Mouse (Mus musculus): ENCODE results near the gene Tdrd5.
"Not testable (repeated sequence)": the region's sequence is repeated elsewhere in the genome, so short reads cannot be mapped to it uniquely, and the experiment has no call there.

Gene Tdrd5

DNA sequence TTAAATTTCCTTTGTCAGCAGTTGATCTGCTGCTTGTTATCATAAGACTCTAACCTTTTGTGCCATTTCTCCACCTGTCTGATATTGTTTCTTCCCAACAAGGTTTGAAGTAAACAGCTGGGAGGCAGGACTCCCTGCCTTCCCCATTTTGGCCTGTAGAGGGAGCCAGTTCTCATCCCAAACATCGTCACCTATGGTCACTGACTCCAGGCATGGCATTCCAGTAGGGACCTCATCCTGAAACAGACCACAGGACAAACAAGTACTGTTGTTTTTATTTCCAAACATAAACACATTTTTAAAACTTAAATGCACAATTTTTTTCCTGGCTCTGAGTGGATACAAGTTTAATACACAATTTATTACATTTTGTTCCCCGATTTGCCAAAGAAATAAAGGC, 40.1 kb downstream of the Tdrd5 start:
- no peak for DNase-seq (ENCODE audit: low read depth in 1 of 2, low spot score in 2 of 2)

DNA sequence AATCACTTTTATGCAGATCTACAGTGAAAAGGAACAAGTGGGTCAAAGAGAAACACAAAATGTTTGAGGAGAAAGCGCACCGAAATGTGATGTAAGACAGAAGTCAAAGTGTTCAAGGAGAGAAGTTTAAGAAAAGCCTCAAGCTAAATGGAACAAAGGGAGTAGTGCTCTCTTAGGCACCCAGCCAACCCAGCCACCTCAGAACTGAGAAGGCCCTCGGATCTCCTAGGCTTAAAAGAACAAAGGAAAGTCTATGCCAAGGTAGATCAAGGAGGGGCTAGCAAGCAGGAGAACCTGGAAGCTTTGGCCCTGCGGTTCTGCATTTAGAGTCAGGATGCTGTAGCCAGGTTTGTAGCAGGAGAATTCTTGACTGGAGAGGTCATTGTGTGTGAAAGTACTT, 48.6 kb downstream of the Tdrd5 start:
- DNase-seq (ENCODE audit: low read depth in 1 of 2, low spot score in 2 of 2), result no peak

DNA sequence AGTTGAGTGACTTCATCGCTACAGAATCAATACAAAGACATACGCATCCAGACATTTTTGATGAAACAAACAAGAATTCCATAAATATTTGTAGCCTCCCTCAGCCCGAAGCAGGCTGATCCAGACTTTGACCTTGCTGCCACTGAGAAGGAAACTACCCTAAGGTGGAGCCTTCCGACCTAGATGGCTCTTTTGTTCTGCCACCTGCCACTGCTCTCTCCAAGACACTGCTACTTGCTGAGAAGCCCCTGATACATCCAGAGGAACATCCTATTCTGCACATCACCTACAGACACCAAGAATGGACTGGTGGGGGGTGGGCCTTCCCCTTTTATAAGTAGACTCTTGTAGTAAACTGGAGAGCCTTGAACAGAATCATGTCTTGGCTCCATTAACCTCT, 52.4 kb downstream of the Tdrd5 start:
- not testable (repeated sequence) for DNase-seq (ENCODE audit: low read depth in 1 of 2, low spot score in 2 of 2)

DNA sequence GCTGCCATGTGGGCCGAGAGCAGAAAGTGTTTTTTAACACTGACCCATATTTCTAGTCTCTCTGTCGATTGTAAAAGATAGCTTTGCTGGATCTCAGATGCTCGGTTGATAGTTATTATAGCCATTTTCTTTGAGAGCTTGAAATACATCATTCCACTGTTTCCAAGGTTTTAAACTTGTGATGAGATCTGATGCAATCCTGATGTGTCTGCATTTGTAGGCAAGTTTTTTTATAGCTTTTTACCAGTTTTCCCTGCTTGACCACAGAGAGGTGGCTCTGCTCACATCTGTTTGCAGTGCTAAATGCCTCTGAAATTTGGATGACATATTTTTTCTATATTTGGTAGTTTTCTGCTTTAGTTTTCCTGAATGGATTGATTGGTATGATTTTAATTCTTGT, 55.6 kb downstream of the Tdrd5 start:
- DNase-seq (ENCODE audit: low read depth in 1 of 2, low spot score in 2 of 2), result no peak

DNA sequence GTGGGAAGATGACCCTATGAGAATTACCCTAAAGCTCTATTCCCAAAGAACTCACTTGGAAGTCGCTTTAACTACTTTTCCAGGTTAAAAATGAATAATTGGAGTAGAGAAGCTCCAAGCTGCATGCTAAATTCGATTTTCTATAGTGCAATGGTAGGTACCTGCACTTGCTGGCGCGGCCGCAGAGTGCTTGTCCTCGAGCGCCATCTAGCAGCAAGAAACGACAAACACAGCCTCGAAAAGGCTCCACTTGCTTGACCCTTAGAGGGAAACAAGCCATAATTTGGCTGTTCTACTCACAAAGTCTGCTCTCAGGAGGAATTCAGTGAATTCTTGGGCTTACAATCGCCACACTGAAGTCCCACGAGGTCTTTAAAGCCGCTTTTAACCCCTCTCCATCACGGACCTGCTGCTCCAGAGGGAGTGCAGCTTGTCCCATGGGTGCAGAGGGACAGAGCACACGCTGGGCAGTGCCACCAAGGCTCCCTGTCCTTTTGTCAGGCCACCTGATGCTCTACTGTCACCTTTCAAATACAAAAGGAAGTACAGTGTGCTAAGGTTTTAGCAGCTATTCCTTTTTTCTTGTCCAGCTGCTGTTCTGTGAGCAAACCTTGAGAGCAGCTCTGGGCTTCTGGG, 61.6 kb downstream of the Tdrd5 start:
- no peak for DNase-seq (ENCODE audit: low read depth in 1 of 2, low spot score in 2 of 2)

DNA sequence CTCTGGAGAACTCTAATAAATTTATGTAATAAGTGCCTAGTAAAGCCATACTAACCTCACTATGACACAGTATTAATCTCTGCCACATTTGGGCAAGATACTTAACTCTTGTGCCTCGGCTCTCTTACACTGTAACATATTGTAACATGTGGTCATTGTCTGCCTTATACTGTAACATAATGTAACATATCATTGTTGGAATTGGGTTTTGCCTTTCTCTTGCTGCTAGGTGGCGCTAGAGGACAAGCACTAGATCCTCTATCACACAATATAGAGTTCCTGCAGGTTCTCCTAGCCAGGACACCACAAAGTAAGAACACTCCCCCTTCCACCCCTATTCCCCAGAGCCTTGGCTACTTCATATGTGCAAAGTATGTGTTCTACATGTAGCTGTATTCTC, 62.4 kb downstream of the Tdrd5 start:
- no peak for DNase-seq (ENCODE audit: low read depth in 1 of 2, low spot score in 2 of 2)

DNA sequence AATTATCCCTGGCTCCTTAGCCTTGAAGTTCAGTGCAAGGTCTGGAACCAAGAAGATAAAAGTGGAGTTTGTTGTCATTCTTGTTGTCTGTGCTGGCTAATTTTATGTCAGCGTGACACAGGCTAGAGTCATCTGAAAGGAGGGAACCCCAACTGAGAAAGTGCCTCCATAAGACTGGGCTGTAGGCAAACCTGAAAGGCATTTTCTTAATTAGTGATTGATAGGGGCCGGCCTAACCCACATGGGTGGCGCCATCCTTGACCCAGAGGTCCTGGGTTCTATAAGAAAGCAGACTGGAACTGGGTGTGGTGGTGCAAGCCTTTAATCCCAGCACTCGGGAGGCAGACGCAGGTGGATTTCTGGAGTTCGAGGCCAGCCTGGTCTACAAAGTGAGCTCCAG, 72.3 kb downstream of the Tdrd5 start:
- no peak for DNase-seq (ENCODE audit: low read depth in 1 of 2, low spot score in 2 of 2)

DNA sequence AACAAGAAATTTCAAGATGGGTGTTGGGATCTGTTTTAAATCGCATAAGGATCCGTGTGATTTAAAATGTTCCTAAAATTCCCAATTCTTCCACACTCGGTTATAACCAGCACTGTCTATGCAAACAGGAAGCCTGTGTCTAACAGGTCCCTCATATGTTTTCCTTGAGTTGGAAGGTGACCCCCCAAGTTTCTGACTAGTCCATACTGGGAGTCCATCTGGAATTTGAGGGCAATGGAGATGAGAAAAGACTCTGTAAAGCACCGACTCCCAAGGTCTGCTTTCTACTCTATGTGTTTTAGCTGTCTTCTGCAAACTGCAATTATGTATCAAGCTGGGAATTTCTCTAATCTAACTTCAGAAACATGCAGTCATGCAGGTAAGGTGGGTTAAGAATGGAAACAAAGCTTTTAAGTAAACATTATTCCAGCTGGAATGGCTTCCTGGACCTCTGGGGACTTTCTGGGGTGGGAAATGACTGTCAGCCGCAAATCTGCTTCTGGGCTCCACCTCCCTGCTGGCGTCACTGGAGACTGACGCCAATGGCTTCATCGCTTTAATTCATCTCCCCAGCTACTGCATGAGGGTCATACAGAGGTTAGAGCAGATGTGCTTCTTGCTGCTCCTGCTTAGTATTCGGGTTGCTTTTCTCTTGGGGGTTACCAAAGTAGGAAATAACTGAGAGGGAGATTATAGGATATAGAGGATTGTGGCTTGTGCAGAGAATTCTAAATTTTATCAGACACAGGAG, 73.0 kb downstream of the Tdrd5 start:
- DNase-seq (ENCODE audit: low read depth in 1 of 2, low spot score in 2 of 2), result no peak

DNA sequence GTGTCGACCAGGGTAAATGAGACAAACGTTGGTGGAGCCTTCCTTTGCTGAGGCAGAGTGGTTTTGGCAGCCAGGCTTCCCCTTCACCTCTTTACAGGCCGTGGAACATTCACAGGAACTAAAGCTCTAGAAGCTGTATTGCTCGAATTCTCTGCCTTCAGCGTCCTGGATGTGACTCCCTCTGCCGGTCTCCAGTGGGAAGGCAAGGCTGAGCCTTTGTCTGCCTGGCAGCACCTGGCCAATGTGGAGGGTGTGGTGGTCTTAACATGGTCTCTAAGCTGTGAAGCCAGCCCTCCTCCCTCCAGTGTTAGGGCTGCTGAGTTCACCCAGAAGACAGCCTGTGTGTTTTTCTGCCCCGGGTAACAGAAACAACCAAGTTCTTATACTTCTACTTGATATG, 74.0 kb downstream of the Tdrd5 start:
- DNase-seq (ENCODE audit: low read depth in 1 of 2, low spot score in 2 of 2), result no peak

DNA sequence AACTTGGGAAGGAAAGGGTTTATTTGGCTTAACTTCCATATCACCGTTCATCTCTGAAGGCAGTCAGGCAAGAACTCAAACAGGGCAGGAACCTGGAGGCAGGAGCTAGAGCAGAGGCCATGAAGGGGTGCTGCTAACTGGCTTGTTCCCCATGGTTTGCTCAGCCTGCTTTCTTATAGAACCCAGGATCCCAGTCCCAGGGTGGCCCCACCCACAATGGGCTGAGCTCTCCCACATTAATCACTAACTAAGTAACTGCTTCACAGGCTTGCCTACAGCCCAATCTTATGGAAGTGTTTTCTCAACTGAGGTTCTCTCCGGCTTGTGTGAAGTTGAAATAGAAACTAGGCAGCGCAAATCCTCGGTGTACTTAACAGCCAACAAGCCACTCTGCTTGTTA, 74.7 kb downstream of the Tdrd5 start:
- no peak for DNase-seq (ENCODE audit: low read depth in 1 of 2, low spot score in 2 of 2)

DNA sequence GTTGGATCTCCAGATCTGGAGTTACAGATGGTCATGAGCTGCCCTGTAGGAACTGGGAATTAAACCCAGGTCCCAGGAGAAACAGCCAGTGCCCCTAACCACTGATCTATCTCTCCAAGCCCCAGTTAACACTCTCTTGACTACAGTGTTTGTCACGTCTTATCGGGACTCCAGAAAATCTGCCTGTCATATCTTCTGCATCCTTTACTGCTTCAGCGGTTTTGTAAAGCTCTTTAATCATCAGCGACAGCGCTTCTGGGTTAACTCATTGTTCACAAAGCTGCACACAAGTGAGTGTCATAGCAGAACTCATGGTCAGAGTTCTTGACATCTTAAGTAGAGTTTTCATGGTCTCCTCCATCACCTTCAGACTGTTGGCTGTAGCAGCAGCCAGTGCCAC, 76.6 kb downstream of the Tdrd5 start:
- DNase-seq (ENCODE audit: low read depth in 1 of 2, low spot score in 2 of 2), result no peak

DNA sequence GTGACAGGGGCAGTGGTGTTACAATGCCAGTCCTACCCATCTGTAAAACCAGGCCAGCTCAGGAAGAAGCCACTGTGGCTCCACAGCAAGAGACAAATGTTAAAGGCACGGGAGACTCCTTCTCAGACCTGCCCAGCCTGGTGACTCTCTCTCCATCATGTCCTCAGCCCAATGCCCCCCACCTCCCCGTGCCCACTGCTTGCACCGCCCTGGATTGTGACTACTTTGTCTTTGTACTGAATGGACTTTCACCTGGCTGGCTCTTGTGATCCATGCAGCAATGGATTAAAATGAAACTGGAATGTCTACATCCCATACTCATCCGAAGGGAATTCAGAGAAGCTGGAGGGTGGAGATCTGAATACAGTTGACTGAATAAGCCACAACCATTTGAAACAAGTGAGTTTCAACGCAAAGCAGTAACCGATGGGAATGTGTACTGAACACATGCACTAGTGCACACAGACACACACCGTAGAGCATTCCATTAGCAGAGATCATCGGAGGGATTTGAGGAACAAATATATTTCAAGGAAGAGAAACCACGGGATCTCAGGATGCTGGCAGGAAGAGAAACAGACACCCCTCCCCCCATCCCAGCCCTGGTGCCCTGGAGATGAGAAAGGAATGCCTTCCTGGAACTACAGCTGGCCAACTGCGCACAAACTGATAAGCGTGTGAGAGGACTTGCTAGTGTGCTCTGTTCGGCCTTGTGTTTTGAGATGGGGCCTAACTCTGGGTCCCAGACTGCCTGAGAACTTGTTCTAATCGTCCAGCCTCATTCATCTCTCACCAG, 81.1 kb downstream of the Tdrd5 start:
- no peak for DNase-seq (ENCODE audit: low read depth in 1 of 2, low spot score in 2 of 2)

DNA sequence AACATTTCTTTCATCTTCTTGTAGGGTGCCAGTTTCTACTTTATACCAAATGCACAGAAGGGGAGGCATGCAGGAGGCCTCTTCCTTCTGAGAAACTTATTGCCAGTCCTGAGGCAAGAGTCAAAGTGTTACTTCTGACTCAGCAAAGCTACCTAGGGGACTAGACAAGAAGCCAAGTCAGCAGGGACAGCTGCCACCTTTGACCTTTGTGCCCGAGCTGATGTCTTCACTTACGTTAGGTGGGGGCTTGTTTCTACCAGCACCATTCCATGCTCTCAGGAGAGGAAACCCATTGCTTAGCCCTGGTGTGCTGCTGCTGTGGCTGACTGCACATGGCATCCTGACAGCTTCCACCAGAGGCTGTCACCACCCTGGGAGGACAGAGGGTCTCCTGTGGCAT, 82.1 kb downstream of the Tdrd5 start:
- DNase-seq (ENCODE audit: low read depth in 1 of 2, low spot score in 2 of 2), result no peak

DNA sequence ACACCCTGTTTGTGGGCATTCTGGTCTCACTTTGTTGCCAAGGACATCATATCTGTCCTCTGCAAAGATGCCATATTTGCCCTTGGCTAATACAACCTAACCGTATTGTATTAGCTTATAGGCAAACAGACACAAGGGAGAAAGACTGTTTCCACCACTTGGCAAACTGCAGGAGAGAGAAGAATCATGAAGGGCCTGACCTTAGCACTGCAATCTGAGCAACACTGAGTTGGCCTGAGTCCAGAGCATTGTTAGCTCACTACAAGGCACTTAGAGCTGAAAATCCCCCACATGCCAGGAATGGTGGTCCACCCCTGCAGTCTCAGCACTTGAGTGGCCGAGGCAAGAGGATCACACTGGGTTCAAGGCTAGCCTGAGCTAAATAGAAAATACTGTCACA, 84.9 kb downstream of the Tdrd5 start:
- DNase-seq (ENCODE audit: low read depth in 1 of 2, low spot score in 2 of 2), result no peak

DNA sequence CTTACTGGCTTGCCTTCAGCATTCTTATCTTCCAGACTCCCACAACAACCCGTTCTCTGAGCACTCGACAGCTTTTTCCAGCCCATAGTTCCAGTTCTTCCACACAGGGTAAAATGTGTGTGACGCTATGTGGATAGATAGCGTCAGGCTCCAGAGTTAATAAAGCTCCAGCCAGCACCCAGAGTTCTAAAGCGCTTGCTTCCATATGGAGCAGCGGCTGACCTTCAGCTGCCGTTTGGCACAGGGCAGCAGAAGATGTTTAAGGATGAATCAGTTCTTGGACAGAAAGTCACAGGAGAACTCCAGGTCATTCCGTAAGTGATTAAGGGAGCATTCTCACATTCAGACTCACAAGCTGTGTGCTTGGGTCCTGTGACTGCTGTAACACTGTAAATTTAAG, 85.5 kb downstream of the Tdrd5 start:
- DNase-seq (ENCODE audit: low read depth in 1 of 2, low spot score in 2 of 2), result no peak

DNA sequence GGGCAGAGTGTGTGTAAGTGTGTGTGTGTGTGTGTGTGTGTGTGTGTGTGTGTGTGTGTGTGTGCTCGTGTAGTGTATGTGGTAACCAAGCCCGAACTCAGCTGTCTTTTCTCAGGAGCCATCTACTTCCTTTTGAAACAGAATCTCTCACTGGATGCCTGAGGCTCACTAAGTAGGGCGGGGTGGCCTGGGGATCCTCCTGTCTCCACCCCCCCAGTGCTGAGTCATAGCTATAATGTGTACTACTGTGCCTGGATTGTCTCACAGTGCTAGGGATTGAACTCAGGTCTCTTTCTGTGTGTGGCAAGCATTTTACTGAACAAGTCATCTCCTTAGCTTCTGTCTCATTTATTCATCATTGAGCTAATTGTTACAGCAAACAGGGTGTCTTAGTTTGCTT, 86.1 kb downstream of the Tdrd5 start:
- DNase-seq (ENCODE audit: low read depth in 1 of 2, low spot score in 2 of 2), result peak; percentile 33 to 36

DNA sequence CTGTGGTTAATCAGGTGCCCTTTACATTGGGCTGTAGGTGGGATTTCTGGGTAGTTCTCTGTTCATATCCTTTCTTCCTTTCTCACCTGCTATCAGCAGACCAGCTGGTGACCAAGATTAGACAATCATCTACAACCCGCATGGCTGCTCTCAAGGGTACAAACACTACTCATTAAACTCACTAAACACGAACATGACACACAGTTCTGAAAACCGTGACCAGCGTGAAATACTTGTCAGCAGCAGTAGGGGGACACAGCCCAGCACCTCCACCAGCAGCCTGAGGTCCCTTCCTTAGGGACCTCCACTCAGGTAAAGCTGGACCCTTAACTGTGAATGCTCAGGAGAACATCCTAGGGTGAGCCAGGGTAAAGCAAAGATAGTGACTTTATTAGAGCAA, 87.2 kb downstream of the Tdrd5 start:
- DNase-seq (ENCODE audit: low read depth in 1 of 2, low spot score in 2 of 2), result no peak

DNA sequence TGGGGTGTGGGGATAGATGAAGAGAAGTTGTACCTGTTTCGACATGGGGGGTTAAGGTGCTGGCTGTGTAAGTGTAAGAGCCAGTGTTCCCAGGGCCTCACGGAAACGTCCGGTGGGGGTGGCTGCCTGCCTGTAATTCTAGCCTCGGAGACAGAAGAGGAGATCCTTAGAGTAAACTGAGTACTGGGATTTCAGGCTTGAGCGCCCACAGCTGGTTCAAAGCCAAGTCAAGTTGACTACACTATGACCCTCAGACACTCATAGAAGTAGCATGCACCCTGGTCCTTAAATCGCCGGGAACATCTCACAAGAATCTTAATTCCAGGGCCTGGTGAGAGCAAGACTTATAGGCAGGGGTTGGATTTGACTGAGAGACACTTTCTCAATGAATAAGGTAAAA, 88.8 kb downstream of the Tdrd5 start:
- no peak for DNase-seq (ENCODE audit: low read depth in 1 of 2, low spot score in 2 of 2)

DNA sequence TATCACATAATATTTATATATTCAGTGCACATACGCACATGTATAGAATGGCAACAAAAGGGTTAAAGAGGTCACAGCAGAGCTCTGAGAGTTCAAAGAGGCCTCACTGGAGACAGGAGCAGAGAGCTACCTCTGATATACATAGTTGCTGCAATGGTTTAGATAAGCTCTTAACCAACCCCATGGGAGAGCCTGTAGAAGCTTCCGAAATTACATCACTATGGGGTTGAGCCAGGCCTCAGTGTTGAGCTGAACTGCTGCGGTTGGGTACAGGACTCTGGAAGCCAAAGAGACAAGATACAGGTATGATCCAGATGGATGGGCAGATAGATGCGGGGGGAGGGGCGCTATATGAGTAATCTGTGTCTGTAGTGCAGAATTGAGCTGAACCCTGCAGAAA, 90.5 kb downstream of the Tdrd5 start:
- DNase-seq (ENCODE audit: low read depth in 1 of 2, low spot score in 2 of 2), result no peak

DNA sequence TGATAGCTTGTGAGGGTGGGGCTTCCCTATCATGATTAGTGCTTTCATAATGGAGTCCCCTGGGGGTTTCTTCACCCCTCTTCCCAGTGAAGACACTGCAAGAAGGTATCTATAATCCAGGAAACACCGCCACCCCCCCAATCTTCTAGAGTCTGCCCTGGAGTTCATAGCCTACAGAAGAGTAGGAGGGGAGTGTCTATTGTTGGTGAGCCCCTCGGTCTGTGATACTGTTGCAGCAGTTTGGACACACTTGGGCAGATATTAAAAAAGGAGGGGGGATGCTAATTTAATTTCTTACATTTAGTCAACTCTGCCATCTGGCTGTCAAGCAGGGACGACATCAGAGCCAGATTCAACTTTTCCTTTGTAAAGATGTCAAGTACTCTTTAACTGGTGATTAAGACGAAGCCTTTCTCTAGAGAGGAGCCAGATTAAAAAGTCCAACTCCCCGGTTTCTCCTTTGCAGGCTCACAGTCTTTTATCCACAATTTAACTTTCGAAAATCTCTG, 91.6 kb downstream of the Tdrd5 start:
- DNase-seq (ENCODE audit: low read depth in 1 of 2, low spot score in 2 of 2), result no peak
